Mouse (Mus musculus): Measurements from ENCODE around the gene Tcf7l2. TPM values are rescaled to one million over a fixed set of nuclear protein-coding genes. Genes with fewer than 3 reads are reported as not detected.

Gene Tcf7l2
- polyA plus RNA-seq, 1 experiment from 2014 or later: 45.6 TPM

GRCm38 (mm10) chr19:55830976-55831559, 89.4 kb downstream of the Tcf7l2 start:
- H3K4me1 ChIP-seq (ENCODE audit: control insufficient read depth, insufficient read depth, low read length): peaks cover 30% of the 10 kb centered on the region
- no peak for ATAC-seq (replicated peaks; ENCODE audit: extremely low read depth, insufficient read depth, low FRiP score)

GRCm38 (mm10) chr19:55832122-55832521, 90.5 kb downstream of the Tcf7l2 start:
- H3K27me3 ChIP-seq (ENCODE audit: control insufficient read depth, insufficient read depth, low read length): no peaks in the 10 kb centered on the region
- no peak overlapping the region for H3K27ac ChIP-seq (ENCODE audit: low read length)
- no peak overlapping the region for H3K4me2 ChIP-seq (ENCODE audit: low read depth, low read length)
- no peak overlapping the region for H3K9ac ChIP-seq (ENCODE audit: low read length)
- no peak overlapping the region for H3K4me3 ChIP-seq (ENCODE audit: low read length)
- WGBS: 74% methylated on average over 4 of the region's 4 CpGs
- peaks cover 27% of the 10 kb centered on the region for H3K4me1 ChIP-seq (ENCODE audit: control insufficient read depth, insufficient read depth, low read length)
- H3K9me3 ChIP-seq (replicated peaks; ENCODE audit: control insufficient read depth, low read length): peaks cover 4% of the 10 kb centered on the region; the same call in 1 of the 2 replicates
- ATAC-seq (replicated peaks; ENCODE audit: extremely low read depth, insufficient read depth, low FRiP score): no peak
- H3K36me3 ChIP-seq (ENCODE audit: control insufficient read depth, insufficient read depth): 0 out of 2 replicates have a peak, but pooled peaks cover 5% of the 10 kb centered on the region

More at GRCm38 (mm10) chr19:55830976-55831559, 89.4 kb downstream of the Tcf7l2 start:
- Histone ChIP-seq H3K36me3 (ENCODE audit: control insufficient read depth, insufficient read depth) (0 out of 2 replicates have a peak, but pooled peaks cover 5% of the 10 kb centered on the region), H3K9ac (ENCODE audit: low read length) (no peak overlapping the region), H3K9me3 (replicated peaks; ENCODE audit: control insufficient read depth, low read length) (peaks cover 4% of the 10 kb centered on the region; the same call in 1 of the 2 replicates), H3K27ac (ENCODE audit: low read length) (no peak overlapping the region), H3K4me3 (ENCODE audit: low read length) (no peak overlapping the region), H3K4me2 (ENCODE audit: low read depth, low read length) (no peak overlapping the region), H3K27me3 (ENCODE audit: control insufficient read depth, insufficient read depth, low read length) (no peaks in the 10 kb centered on the region)
- WGBS: 82% methylated on average over 9 of the region's 9 CpGs

GRCm38 (mm10) chr19:55833807-55834385, 92.3 kb downstream of the Tcf7l2 start:
- H3K4me1 ChIP-seq (ENCODE audit: control insufficient read depth, insufficient read depth, low read length): peaks cover 32% of the 10 kb centered on the region
- no peak overlapping the region for H3K4me2 ChIP-seq (ENCODE audit: low read depth, low read length)
- H3K27ac ChIP-seq (ENCODE audit: low read length): no peak overlapping the region
- no peaks in the 10 kb centered on the region for H3K27me3 ChIP-seq (ENCODE audit: control insufficient read depth, insufficient read depth, low read length)
- 0 out of 2 replicates have a peak, but pooled peaks cover 5% of the 10 kb centered on the region for H3K36me3 ChIP-seq (ENCODE audit: control insufficient read depth, insufficient read depth)
- no peak for ATAC-seq (replicated peaks; ENCODE audit: extremely low read depth, insufficient read depth, low FRiP score)
- no peak overlapping the region for H3K9ac ChIP-seq (ENCODE audit: low read length)
- WGBS: 90% methylated on average over 4 of the region's 4 CpGs
- H3K4me3 ChIP-seq (ENCODE audit: low read length): no peak overlapping the region
- peaks cover 4% of the 10 kb centered on the region; the same call in 1 of the 2 replicates for H3K9me3 ChIP-seq (replicated peaks; ENCODE audit: control insufficient read depth, low read length)

- H3K9ac ChIP-seq (ENCODE audit: low read length): no peak overlapping the region
- H3K27me3 ChIP-seq (ENCODE audit: control insufficient read depth, insufficient read depth, low read length): no peaks in the 10 kb centered on the region
- peaks cover 4% of the 10 kb centered on the region; the same call in 1 of the 2 replicates for H3K9me3 ChIP-seq (replicated peaks; ENCODE audit: control insufficient read depth, low read length)
- peaks cover 42% of the 10 kb centered on the region for H3K4me1 ChIP-seq (ENCODE audit: control insufficient read depth, insufficient read depth, low read length)
- 0 out of 2 replicates have a peak, but pooled peaks cover 5% of the 10 kb centered on the region for H3K36me3 ChIP-seq (ENCODE audit: control insufficient read depth, insufficient read depth)
- H3K4me3 ChIP-seq (ENCODE audit: low read length): no peak overlapping the region
- 80% methylated on average over 5 of the region's 5 CpGs for WGBS
- ATAC-seq (replicated peaks; ENCODE audit: extremely low read depth, insufficient read depth, low FRiP score): no peak
- peak overlapping the region; percentile 54; the same call in 1 of the 2 replicates for H3K27ac ChIP-seq (ENCODE audit: low read length)
- no peak overlapping the region for H3K4me2 ChIP-seq (ENCODE audit: low read depth, low read length)
Observed at GRCm38 (mm10) chr19:55836930-55837687, 95.5 kb downstream of the Tcf7l2 start.

- H3K9me3 ChIP-seq (replicated peaks; ENCODE audit: control insufficient read depth, low read length): peaks cover 4% of the 10 kb centered on the region; the same call in 1 of the 2 replicates
- peaks cover 47% of the 10 kb centered on the region for H3K4me1 ChIP-seq (ENCODE audit: control insufficient read depth, insufficient read depth, low read length)
- H3K36me3 ChIP-seq (ENCODE audit: control insufficient read depth, insufficient read depth): 0 out of 2 replicates have a peak, but pooled peaks cover 5% of the 10 kb centered on the region
- no peaks in the 10 kb centered on the region for H3K27me3 ChIP-seq (ENCODE audit: control insufficient read depth, insufficient read depth, low read length)
- ATAC-seq (replicated peaks; ENCODE audit: extremely low read depth, insufficient read depth, low FRiP score): no peak
- H3K27ac ChIP-seq (ENCODE audit: low read length): peak overlapping the region; percentile 82
- H3K9ac ChIP-seq (ENCODE audit: low read length): 0 out of 2 replicates have a peak overlapping the region, but pooled peaks have one; percentile 16
- H3K4me3 ChIP-seq (ENCODE audit: low read length): no peak overlapping the region
- WGBS: 39% methylated on average over 9 of the region's 9 CpGs
- peak overlapping the region; percentile 16; the same call in 1 of the 2 replicates for H3K4me2 ChIP-seq (ENCODE audit: low read depth, low read length)
Observed at GRCm38 (mm10) chr19:55837924-55838323, 96.3 kb downstream of the Tcf7l2 start.

GRCm38 (mm10) chr19:55838389-55839035, 96.9 kb downstream of the Tcf7l2 start:
- WGBS: 44% methylated on average over 5 of the region's 5 CpGs
- Histone ChIP-seq H3K27ac (ENCODE audit: low read length) (peak overlapping the region; percentile 82), H3K9me3 (replicated peaks; ENCODE audit: control insufficient read depth, low read length) (peaks cover 4% of the 10 kb centered on the region; the same call in 1 of the 2 replicates), H3K27me3 (ENCODE audit: control insufficient read depth, insufficient read depth, low read length) (no peaks in the 10 kb centered on the region), H3K4me3 (ENCODE audit: low read length) (no peak overlapping the region), H3K36me3 (ENCODE audit: control insufficient read depth, insufficient read depth) (0 out of 2 replicates have a peak, but pooled peaks cover 5% of the 10 kb centered on the region), H3K9ac (ENCODE audit: low read length) (no peak overlapping the region), H3K4me2 (ENCODE audit: low read depth, low read length) (peak overlapping the region; percentile 17; the same call in 1 of the 2 replicates), H3K4me1 (ENCODE audit: control insufficient read depth, insufficient read depth, low read length) (peaks cover 47% of the 10 kb centered on the region)
- ATAC-seq (replicated peaks; ENCODE audit: extremely low read depth, insufficient read depth, low FRiP score): no peak

- H3K9ac ChIP-seq (ENCODE audit: low read length): no peak overlapping the region
- WGBS: 54% methylated on average over 10 of the region's 10 CpGs
- no peaks in the 10 kb centered on the region; the same call in 1 of the 2 replicates for H3K9me3 ChIP-seq (replicated peaks; ENCODE audit: control insufficient read depth, low read length)
- H3K27ac ChIP-seq (ENCODE audit: low read length): peak overlapping the region; percentile 82
- no peak overlapping the region for H3K4me3 ChIP-seq (ENCODE audit: low read length)
- H3K27me3 ChIP-seq (ENCODE audit: control insufficient read depth, insufficient read depth, low read length): no peaks in the 10 kb centered on the region
- 0 out of 2 replicates have a peak, but pooled peaks cover 5% of the 10 kb centered on the region for H3K36me3 ChIP-seq (ENCODE audit: control insufficient read depth, insufficient read depth)
- H3K4me1 ChIP-seq (ENCODE audit: control insufficient read depth, insufficient read depth, low read length): peaks cover 47% of the 10 kb centered on the region
- H3K4me2 ChIP-seq (ENCODE audit: low read depth, low read length): peak overlapping the region; percentile 17; the same call in 1 of the 2 replicates
- ATAC-seq (replicated peaks; ENCODE audit: extremely low read depth, insufficient read depth, low FRiP score): no peak
Observed at GRCm38 (mm10) chr19:55839036-55839555, 97.5 kb downstream of the Tcf7l2 start.

- Histone ChIP-seq H3K36me3 (ENCODE audit: control insufficient read depth, insufficient read depth) (no peaks in the 10 kb centered on the region), H3K27ac (ENCODE audit: low read length) (no peak overlapping the region), H3K4me1 (ENCODE audit: control insufficient read depth, insufficient read depth, low read length) (peaks cover 47% of the 10 kb centered on the region), H3K9ac (ENCODE audit: low read length) (no peak overlapping the region), H3K27me3 (ENCODE audit: control insufficient read depth, insufficient read depth, low read length) (no peaks in the 10 kb centered on the region), H3K4me3 (ENCODE audit: low read length) (no peak overlapping the region), H3K4me2 (ENCODE audit: low read depth, low read length) (no peak overlapping the region), H3K9me3 (replicated peaks; ENCODE audit: control insufficient read depth, low read length) (no peaks in the 10 kb centered on the region)
- 60% methylated on average over 10 of the region's 10 CpGs for WGBS
- no peak for ATAC-seq (replicated peaks; ENCODE audit: extremely low read depth, insufficient read depth, low FRiP score)
Observed at GRCm38 (mm10) chr19:55840499-55841121, 99.0 kb downstream of the Tcf7l2 start.

All from heart, embryonic 16.5 days (tissue).